Mouse (Mus musculus) ovary, adult 18-20 months (tissue): ENCODE data around the gene Rfxap.

Source experiments
- DNase-seq: peaks from one replicate; pipeline ENCODE4 v3.0.0; 2022; ENCODE audit warnings: low spot score, mixed read lengths

The Rfxap gene

DNA sequence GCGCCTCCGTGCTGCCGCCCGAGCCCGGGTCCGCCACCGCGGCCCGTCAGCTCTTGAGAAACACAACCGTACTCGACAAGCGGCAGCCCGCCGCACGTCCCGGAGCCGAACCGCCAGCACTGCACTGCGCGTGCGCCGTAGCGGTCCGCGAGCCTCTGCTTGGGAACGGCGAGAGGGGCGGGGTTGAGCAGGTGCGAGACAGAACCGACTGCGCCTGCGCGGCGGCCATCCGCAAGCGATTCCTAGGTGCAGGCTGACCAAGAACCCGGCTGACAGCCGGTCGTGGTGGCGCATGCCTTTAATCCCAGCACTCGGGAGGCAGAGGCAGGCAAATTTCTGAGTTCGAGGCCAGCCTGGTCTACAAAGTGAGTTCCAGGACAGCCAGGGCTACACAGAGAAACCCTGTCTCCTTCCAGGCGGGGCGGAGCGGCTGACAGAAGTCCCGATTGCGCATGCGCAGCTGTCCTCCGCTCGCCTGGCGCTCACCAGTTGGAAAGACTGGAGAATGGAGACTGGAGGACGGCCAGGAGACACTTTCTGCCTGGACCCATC lies at the start of gene Rfxap:
Gene Rfxap (minus strand): TSS at position 126 of the 552 bp plus-strand sequence.
- peak; percentile 88 for DNase-seq

DNA sequence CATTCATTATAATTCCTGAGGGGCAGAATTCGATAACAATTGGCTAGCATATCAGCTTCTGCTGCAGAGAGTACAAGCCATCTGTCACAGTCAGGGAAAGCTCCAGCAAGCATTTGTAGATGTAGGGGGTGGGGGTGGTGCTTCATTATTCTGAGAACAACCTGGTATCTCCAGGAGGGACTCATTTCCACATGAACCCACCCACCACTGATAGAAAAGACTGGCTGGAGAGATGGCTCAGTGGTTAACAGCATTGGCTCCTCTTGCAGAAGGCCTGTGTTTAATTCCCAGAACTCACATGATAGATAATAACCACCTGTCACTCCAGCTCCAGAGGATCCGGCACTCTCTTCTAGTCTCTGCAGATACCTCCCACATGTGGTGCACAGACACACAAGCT lies 27.8 kb upstream of the Rfxap start:
- DNase-seq: no peak

DNA sequence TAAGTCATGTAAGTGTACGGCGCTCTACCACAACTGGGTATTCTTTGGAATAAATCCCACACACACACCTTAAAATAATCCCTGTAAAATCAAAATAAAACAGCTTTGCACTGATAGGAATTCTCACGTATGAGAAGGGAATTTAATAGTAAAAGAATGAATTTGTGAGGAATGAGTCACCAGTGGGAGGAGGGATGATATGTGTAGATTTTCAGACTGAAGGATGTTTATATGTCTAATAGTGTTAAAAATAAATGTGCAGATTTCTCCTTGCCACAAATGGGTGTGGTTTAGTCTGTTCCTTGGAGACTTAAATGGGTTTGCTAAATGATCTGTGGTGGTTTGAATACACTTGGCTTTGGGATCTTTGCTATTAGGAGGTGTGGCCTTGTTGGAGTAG lies 24.9 kb upstream of the Rfxap start:
- no peak for DNase-seq

- no peak for DNase-seq
These were observed 14.9 kb upstream of the Rfxap start for GRCm38 (mm10) chr3:54822526-54822925.

DNA sequence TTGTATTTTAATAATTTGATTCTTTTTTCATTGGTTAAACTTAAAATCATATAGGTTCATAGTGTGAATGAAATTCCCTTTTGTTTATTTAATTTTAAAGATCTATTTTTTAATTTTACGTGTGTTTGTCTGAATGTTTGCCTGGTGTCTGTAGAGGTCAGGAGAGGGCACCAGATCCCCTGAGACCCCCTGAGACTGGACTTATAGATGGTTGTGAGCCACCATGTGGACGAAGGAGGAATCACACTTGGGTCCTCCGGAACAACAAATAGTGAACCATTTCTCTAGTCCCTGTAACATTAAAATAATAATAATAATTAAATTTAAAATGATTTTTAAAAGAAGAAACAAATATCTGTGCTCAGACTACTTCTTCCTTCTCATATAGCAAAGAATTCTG lies 7.7 kb upstream of the Rfxap start:
- DNase-seq: no peak

- DNase-seq: no peak
These were observed 7.0 kb upstream of the Rfxap start for GRCm38 (mm10) chr3:54814622-54815021.

DNA sequence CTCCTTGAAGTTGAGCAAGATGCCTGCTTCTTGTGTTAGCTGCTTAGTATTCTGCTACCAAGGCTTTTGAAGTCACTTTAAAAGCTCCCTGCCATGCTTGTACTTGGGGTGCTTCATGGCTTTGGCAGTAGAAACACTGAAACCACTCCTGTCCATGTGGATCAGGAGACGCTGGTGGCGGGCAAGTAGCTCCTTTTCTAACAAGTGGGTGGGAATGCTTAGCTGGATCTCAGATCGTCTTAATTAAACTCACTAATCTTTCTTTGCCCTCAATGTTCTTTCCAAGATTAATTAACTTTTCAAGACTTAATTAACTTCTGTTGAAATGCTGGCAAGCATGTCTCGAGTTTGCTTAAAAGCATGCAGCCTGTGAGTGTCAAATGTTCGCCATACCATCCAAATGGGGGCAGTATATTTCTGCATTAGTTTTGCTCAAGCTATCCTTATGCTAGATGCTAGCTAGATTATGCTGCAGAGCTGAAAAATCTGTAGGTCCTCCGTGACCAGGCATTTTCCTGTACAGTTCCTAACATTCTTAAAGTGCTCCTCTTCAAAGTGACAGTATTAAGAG lies 5.9 kb upstream of the Rfxap start:
- no peak for DNase-seq

DNA sequence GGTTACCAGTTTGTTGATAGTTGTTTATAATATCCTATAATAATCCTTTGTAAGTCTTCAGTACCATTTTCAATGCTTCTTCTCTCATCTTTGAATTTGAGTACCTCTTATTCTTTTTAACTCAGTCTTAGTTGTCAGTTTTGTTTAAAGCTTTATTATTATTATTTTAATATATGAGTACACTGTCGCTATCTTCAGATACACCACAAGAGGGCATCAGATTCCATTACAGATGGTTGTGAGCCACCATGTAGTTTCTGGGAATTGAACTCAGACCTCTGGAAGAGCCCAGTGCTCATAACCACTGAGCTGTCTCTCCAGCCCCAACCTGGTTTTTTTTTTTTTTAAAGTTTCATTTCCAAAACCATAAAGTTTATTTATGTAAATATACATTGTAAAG lies 4.0 kb upstream of the Rfxap start:
- no peak for DNase-seq

GRCm38 (mm10) chr3:54809111-54809510 lies 1.5 kb upstream of the Rfxap start:
- no peak for DNase-seq

DNA sequence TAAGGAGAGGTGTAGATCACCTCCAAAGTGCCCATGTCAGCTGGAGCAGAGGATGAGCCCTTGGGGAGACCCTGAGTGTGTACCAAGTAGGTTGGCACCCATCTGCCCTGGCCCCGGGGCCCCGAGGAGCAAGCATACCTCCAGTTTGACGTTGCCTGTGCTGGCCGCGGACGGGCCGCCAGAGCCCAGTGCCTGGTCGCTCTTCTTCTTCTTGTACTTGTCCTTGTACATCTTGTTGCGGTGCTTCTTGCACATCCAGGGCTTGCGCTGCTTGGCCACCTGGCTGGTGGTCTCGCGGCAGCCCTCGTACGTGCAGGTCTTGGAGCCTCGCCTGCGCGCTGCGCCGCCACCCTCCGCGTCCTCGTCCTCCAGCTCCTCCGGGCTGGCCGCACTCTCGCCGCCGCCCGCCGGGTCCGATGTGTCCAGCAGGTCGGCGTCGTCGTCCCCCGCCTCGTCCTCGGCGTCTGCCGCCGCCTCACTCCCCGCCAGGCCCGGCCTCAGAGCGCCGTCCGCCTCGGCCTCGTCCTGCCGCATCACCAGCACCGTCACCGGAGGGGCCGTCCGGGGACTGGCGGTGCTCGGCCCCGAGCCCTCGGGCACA lies 430 bp downstream of the Rfxap start:
- no peak for DNase-seq

DNA sequence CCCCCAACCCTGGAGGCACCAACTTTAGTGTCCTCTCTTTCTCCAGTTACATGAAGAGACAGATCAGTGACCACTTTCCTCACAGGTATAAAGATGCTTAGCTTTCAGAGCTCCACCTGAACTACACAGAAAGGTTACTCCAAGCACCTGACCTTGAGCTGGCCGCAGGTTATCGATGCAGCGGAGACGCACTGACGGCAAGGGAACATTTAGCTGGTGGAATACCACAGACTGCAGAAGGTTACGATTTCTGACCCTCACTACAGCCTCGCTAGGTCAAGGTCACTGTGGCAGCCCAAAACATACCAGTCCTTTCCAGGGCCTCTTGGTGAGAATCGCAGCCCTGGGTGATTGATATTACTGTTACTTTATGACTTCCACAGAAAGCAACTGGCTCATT lies 3.9 kb downstream of the Rfxap start:
- DNase-seq: no peak

DNA sequence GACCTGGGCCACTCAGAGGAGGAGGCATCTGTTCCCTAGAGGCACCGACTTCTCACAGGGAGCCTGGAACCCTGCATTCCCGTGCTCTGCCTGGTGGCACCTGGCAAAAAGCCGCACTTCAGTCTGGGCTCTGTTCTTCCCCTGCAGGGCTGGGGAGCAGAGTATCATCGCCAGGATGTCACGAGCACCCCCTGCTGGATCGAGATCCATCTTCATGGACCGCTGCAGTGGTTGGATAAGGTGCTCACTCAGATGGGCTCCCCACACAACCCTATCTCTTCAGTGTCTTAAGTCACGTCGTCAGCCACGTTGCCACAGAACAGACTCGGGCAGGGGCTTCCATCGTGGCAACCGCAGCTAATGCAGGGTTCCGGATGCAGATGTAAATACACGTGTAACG lies 10.4 kb downstream of the Rfxap start:
- DNase-seq: peak; percentile 23

DNA sequence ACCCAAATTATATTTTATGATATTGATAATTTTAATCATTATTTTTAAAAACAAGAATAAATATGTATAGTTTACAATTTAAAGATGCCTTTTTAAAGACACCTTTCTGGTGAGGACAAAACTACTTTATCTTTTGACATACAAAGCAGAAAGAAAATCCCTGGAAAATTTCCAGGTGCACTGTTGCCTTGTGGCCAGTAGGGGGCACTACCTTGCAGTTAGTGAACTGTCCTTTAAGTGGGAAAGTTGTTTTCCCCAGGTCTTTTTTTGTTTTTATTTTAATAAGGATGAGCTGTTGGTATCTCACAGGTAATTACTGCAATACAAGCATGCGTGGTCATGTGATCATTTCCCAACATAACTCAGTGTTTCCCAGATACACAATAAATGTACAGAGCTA lies 11.8 kb downstream of the Rfxap start:
- DNase-seq: no peak

- no peak for DNase-seq
These were observed 12.2 kb downstream of the Rfxap start for GRCm38 (mm10) chr3:54795379-54795778.

DNA sequence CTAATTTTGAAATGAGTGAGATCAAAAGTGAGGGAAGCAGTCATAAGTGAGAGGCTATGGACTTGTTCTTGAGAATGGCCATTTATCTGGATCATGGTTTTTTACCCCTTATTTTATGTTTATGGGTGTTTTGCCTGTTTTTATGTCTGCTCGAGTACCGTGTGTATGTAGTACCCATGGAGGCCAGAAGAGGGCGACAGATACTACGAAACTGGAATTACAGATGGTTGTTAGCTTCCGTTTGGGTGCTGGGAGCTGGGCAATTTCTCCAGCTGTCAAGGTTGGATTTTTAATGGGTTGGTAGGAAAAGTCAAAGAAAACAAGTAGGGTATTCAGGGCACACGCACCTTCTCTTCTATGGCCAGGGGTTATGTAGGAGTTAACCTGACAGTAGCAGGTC lies 13.8 kb downstream of the Rfxap start:
- DNase-seq: no peak

DNA sequence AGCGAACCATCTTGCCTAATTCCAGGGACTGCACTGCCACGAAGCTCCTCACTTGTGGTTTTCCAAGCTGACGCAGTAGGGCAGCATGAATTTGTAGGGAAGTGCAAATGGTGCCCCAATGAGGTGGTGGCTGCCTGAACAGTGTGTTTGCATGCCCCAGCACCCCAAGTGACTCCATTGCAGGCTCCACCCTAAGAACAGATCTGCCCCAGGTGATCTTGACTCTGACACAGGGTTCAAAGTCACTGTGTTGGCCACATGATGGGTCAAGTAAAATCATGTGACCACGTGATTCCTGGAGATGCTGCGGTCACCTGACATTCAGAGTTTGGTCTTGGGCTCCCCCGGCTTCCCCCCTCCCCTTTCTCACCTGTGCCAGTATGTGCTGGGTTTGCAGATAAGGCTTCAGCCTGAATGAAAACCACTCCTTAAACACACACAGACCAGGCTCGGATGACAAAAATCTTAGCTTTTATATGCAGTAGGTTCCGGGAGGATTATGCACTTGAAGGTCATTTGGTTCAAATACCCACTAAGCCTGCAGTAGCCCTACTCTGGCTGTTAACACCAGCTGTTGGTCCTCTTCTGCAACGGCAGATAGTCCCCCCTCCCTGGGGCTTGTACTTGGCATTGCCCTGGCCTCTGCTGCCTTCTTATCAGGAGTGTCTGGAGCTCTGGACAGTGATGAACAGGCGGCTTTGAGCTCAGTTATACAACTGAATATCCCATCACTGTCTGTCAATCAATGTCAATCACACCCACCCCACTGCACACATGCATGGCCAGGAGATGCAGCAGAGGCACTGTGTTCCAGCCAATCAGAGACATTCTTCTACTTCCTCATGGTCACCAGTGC lies 15.5 kb downstream of the Rfxap start:
- no peak for DNase-seq

DNA sequence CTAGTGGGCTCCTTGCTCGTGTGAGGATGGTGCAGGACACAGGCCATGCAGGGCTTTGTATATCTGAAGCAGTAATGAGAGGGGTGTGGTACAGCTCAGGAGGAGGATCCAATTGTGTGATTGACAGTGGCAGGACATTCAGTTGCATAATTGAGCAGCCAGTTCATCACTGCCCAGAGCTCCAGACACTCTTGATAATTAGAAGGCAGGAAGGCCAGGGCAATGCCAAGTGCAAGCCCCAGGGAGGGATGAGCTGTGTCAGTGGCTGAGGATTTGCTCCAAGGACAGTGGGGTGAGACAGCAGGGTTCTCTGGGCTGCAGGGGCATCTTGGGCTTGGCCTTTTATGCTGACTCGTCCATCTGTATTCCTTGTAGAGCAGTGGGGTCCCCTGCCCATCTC lies 17.0 kb downstream of the Rfxap start:
- peak; percentile 13 for DNase-seq

DNA sequence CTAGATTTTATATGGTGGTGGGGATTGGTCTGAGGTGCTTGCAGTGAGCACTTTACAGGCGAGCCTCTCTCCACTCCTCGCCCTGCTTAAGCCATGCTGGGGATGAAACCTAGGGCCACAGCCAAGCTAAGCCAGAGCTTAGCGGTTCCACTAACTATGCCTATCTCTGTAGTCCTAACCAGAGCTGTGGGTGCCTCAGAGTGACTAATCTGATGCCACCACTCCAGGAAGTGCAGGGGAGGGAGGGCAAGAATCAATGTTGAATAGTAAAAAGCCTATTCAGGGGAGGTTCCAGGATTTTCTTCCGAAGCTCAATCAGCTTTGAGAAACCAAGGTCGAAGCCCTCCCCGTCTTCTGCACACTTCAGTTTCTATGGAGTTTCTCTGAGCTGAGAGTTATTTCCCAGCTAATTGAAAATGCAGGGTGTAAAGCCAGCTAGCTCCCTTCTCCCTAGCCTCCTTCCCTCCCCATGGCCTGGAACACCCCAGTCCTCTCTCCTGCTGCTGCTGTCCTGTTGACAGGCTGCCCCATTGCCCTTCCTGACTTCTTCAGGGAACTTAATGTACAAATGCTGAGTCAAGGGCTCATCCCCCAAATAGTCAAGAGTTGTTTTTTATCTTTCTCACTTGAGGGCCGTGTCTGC lies 31.5 kb downstream of the Rfxap start:
- no peak for DNase-seq

DNA sequence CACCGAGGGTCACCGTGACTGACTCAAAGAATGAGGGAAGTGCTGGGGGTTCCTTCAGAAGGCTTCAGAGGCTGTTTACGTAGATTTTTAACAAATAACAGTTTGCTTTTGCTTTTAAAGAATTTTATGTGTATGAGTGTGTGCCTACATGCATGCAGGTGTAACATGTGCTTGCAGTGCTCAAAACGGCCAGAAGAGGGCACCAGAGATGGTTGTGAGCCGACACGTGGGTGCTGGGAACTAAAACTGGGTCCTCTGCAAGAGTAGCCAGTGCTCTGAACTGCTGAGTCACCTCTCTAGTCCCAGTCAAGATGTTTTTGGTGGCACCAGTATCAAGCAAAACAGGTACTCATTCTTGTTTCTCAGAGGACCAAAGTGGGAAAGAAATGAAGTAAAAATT lies 34.0 kb downstream of the Rfxap start:
- DNase-seq: no peak

GRCm38 (mm10) chr3:54769349-54770275 lies 38.0 kb downstream of the Rfxap start:
- no peak for DNase-seq

DNA sequence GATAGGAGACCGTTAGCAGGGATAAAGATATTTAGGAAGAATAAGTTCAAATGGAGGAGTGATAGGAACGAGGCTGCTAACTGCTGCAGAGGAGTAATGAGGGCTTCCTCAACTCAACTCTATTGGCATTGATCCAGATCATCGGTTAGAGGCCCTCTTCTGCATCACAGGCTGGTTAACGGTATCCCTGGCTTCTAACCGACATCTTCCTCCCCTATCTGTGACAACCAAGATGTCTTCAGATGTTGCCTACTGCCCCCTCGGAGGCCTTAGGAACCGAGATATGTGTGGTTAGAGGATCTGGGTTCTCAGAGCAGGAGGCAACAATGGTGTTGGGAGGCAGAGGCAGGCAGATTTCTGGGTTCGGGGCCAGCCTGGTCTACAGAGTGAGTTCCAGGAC lies 39.0 kb downstream of the Rfxap start:
- DNase-seq: no peak

DNA sequence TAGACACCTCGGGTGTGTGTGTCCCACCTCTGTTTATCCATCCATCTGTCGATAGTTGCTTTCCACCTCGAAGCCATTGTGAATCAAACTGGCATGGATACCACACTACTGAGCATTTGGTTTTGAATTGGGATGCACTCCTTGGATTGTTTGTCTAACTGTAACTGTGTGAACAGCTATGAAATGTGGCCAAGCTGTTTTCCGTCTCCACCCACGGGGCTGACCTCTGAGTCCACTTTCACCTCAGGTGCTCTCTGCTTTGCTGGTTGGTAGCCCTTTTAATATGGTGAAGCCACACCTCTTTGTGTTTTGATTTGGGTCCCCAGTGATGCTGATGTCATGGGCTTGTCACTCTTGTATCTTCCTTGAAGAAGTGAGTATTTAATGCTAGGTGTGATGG lies 40.8 kb downstream of the Rfxap start:
- no peak for DNase-seq
